Mouse (Mus musculus): Measurements from ENCODE around the gene Zwint. TPM values are rescaled to one million over a fixed set of nuclear protein-coding genes. Genes with fewer than 3 reads are reported as not detected.

Gene Zwint
- polyA plus RNA-seq, 1 experiment from 2014 or later, result 369 TPM

- WGBS, result 78% methylated on average over 6 of the region's 6 CpGs
- Histone ChIP-seq H3K27ac (no peak overlapping the region), H3K36me3 (peaks cover 19% of the 10 kb centered on the region), H3K4me1 (0 out of 2 replicates have a peak, but pooled peaks cover 6% of the 10 kb centered on the region), H3K4me3 (no peak overlapping the region), H3K9me3 (no peaks in the 10 kb centered on the region), H3K27me3 (ENCODE audit: insufficient read depth, poor library complexity, severe bottlenecking) (no peaks in the 10 kb centered on the region)
- DNase-seq (ENCODE audit: low spot score), result no peak
These were observed 21.3 kb downstream of the Zwint start for GRCm38 (mm10) chr10:72675971-72676370.

- Histone ChIP-seq H3K4me1 (0 out of 2 replicates have a peak, but pooled peaks cover 6% of the 10 kb centered on the region), H3K27me3 (ENCODE audit: insufficient read depth, poor library complexity, severe bottlenecking) (no peaks in the 10 kb centered on the region), H3K36me3 (peaks cover 17% of the 10 kb centered on the region), H3K4me3 (no peak overlapping the region), H3K9me3 (no peaks in the 10 kb centered on the region), H3K27ac (no peak overlapping the region)
- no peak for DNase-seq (ENCODE audit: low spot score)
- WGBS, result 36% methylated on average over 1 of the region's 1 CpGs
These were observed 21.9 kb downstream of the Zwint start for GRCm38 (mm10) chr10:72676550-72676949.

GRCm38 (mm10) chr10:72679086-72679485 is 24.4 kb downstream of the Zwint start:
- Histone ChIP-seq H3K27me3 (ENCODE audit: insufficient read depth, poor library complexity, severe bottlenecking) (no peaks in the 10 kb centered on the region), H3K4me3 (no peak overlapping the region), H3K9me3 (no peaks in the 10 kb centered on the region), H3K4me1 (0 out of 2 replicates have a peak, but pooled peaks cover 6% of the 10 kb centered on the region), H3K36me3 (peaks cover 6% of the 10 kb centered on the region), H3K27ac (no peak overlapping the region)
- no peak for DNase-seq (ENCODE audit: low spot score)
- WGBS, result 86% methylated on average over 4 of the region's 4 CpGs

- Histone ChIP-seq H3K4me1 (no peaks in the 10 kb centered on the region), H3K9me3 (no peaks in the 10 kb centered on the region), H3K4me3 (no peak overlapping the region), H3K27ac (no peak overlapping the region), H3K36me3 (no peaks in the 10 kb centered on the region), H3K27me3 (ENCODE audit: insufficient read depth, poor library complexity, severe bottlenecking) (no peaks in the 10 kb centered on the region)
- 82% methylated on average over 5 of the region's 5 CpGs for WGBS
- DNase-seq (ENCODE audit: low spot score), result no peak
These were observed 46.4 kb downstream of the Zwint start for GRCm38 (mm10) chr10:72701092-72701491.

- H3K9me3 ChIP-seq, result no peaks in the 10 kb centered on the region
- H3K4me3 ChIP-seq, result no peak overlapping the region
- H3K27ac ChIP-seq, result no peak overlapping the region
- WGBS, result 80% methylated on average over 2 of the region's 2 CpGs
- no peaks in the 10 kb centered on the region for H3K36me3 ChIP-seq
- H3K4me1 ChIP-seq, result no peaks in the 10 kb centered on the region
- H3K27me3 ChIP-seq (ENCODE audit: insufficient read depth, poor library complexity, severe bottlenecking), result no peaks in the 10 kb centered on the region
- DNase-seq (ENCODE audit: low spot score), result no peak
These were observed 59.1 kb downstream of the Zwint start for GRCm38 (mm10) chr10:72713754-72714153.
